Mouse (Mus musculus) hindbrain, embryonic 15.5 days (tissue): Measurements from ENCODE around the gene Oprm1. TPM values are rescaled to one million over a fixed set of nuclear protein-coding genes. Genes with fewer than 3 reads are reported as not detected.
A peak's percentile ranks its signal among the peaks of the same experiment; 100 is the strongest.

ENCODE experiments used
- ATAC-seq: fragments of 200-750 bp; cut with Nextera tagmentation; 2 replicates; pipeline ENCODE4 v1.8.0; 2017; ENCODE audit warnings: low read depth, moderate number of reproducible peaks, moderate TSS enrichment; ENCODE audit not compliant: low FRiP score
- H3K27ac ChIP-seq: fragments of 300-500 bp; sonication (generic); replicated peaks from 2 replicates; pipeline ENCODE4 v1.5.1; 2015; ENCODE audit warnings: mild to moderate bottlenecking, inconsistent platforms
- H3K27me3 ChIP-seq: fragments of 300-500 bp; sonication (generic); 2 replicates; pipeline ENCODE4 v1.6.1; 2015; ENCODE audit warnings: control low read depth, inconsistent platforms
- H3K36me3 ChIP-seq: fragments of 300-500 bp; sonication (generic); 2 replicates; pipeline ENCODE4 v1.6.1; 2015; ENCODE audit warnings: control low read depth, inconsistent platforms
- H3K4me1 ChIP-seq: fragments of 300-500 bp; sonication (generic); replicated peaks from 2 replicates; pipeline ENCODE4 v1.6.1; 2015; ENCODE audit warnings: control low read depth, inconsistent platforms
- H3K4me2 ChIP-seq: fragments of 300-500 bp; sonication (generic); 2 replicates; pipeline ENCODE4 v1.6.1; 2015; ENCODE audit warnings: moderate library complexity, mild to moderate bottlenecking, inconsistent platforms
- H3K4me3 ChIP-seq: fragments of 300-500 bp; sonication (generic); 2 replicates; pipeline ENCODE4 v1.5.1; 2015; ENCODE audit warnings: mild to moderate bottlenecking, inconsistent platforms
- H3K9ac ChIP-seq: fragments of 300-500 bp; sonication (generic); 2 replicates; pipeline ENCODE4 v1.6.1; 2015; ENCODE audit warnings: inconsistent platforms
- H3K9me3 ChIP-seq: fragments of 300-500 bp; sonication (generic); 2 replicates; pipeline ENCODE4 v1.6.1; 2016; ENCODE audit warnings: control low read depth, inconsistent platforms
- WGBS: fragments of 180-500 bp; shearing (Covaris S2); methylation state at CpG from one replicate; pipeline ENCODE4 v1.1.7; 2015; 5-methylcytosine and 5-hydroxymethylcytosine counted together
- polyA plus RNA-seq: library from polyadenylated mRNA; unstranded; fragments of >200 nt; fragmentation: Nextera tagmentation; extraction: Ambion mirVana; gene quantifications from 2 replicates; pipeline ENCODE4 v1.2.1, GENCODE M21; 2015

Oprm1 gene
- polyA plus RNA-seq, 1 experiment from 2014 or later = 2.9 TPM

- Histone ChIP-seq H3K4me1 (no peaks in the 10 kb centered on the region), H3K4me2 (no peak overlapping the region), H3K27ac (no peak overlapping the region), H3K9ac (no peak overlapping the region), H3K27me3 (no peaks in the 10 kb centered on the region), H3K36me3 (no peaks in the 10 kb centered on the region), H3K4me3 (no peak overlapping the region), H3K9me3 (no peaks in the 10 kb centered on the region)
- 90% methylated on average over 3 of the region's 3 CpGs for WGBS
- ATAC-seq = no peak; the same call in 1 of the 2 replicates
Observed at GRCm38 (mm10) chr10:6901819-6902393, 143.6 kb downstream of the Oprm1 start.

DNA sequence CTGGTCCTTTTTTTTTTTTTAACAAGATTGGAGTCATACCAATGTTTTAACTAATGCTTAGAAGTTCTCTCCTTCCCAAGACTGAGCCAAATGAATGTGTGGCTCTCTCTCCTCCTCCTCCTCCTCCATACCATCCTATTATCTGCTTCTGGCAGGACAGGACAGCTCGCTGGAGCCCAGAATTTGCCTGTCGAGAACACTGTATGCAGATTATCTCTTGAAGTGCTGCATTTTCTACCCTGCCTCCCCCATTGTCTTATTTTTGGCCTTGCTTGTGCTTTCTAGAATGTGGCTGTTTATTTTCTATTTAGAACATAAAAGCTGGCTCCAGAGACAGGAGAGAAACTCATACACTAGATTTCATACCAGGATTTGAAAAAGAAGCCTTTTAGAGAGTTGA is 151.5 kb downstream of the Oprm1 start:
- H3K36me3 ChIP-seq = no peaks in the 10 kb centered on the region
- no peak overlapping the region for H3K9ac ChIP-seq
- H3K4me1 ChIP-seq = no peaks in the 10 kb centered on the region
- no peak overlapping the region for H3K4me2 ChIP-seq
- ATAC-seq = no peak
- no peaks in the 10 kb centered on the region for H3K27me3 ChIP-seq
- 65% methylated on average over 2 of the region's 2 CpGs for WGBS
- no peaks in the 10 kb centered on the region for H3K9me3 ChIP-seq
- no peak overlapping the region for H3K4me3 ChIP-seq
- H3K27ac ChIP-seq = no peak overlapping the region

DNA sequence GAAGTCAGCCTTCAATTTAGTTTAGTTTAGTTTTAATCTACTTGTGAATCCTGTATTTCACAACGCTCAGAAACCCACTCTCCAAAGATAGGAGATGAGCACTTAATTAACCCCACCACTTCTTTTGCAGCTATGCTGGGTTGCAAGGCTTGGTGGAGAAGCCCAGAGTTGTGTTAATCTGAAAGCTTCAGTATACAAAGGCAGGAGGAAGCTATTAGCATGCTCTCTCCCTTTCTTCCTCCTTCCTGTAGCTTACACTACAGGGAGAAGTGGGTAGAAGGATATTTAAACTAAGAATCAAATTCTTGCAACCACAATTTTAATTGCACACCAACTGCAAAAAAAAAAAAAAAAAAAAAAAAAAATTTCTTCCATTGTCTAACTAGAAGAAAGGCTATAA is 157.7 kb downstream of the Oprm1 start:
- Histone ChIP-seq H3K4me3 (no peak overlapping the region), H3K9me3 (no peaks in the 10 kb centered on the region), H3K4me2 (no peak overlapping the region), H3K27me3 (no peaks in the 10 kb centered on the region), H3K9ac (no peak overlapping the region), H3K36me3 (no peaks in the 10 kb centered on the region), H3K27ac (peak overlapping the region; percentile 36; the same call in 1 of the 2 replicates), H3K4me1 (peaks cover 13% of the 10 kb centered on the region)
- ATAC-seq = no peak
- WGBS = 44% methylated on average over 1 of the region's 1 CpGs

- 8% methylated on average over 6 of the region's 6 CpGs for WGBS
- peaks cover 13% of the 10 kb centered on the region for H3K4me1 ChIP-seq
- no peak overlapping the region for H3K4me3 ChIP-seq
- H3K27me3 ChIP-seq = no peaks in the 10 kb centered on the region
- no peak overlapping the region for H3K9ac ChIP-seq
- H3K4me2 ChIP-seq = peak overlapping the region; percentile 34
- peak overlapping the region; percentile 81 for H3K27ac ChIP-seq
- no peaks in the 10 kb centered on the region for H3K36me3 ChIP-seq
- peak; percentile 87 for ATAC-seq
- no peaks in the 10 kb centered on the region for H3K9me3 ChIP-seq
Observed at GRCm38 (mm10) chr10:6916545-6917257, 158.4 kb downstream of the Oprm1 start.

- no peaks in the 10 kb centered on the region for H3K9me3 ChIP-seq
- H3K27me3 ChIP-seq = no peaks in the 10 kb centered on the region
- no peak overlapping the region for H3K9ac ChIP-seq
- H3K4me2 ChIP-seq = no peak overlapping the region
- no peaks in the 10 kb centered on the region for H3K4me1 ChIP-seq
- 83% methylated on average over 2 of the region's 2 CpGs for WGBS
- no peak for ATAC-seq
- no peak overlapping the region for H3K4me3 ChIP-seq
- no peaks in the 10 kb centered on the region for H3K36me3 ChIP-seq
- H3K27ac ChIP-seq = no peak overlapping the region
Observed at GRCm38 (mm10) chr10:6926724-6927123, 168.4 kb downstream of the Oprm1 start.

DNA sequence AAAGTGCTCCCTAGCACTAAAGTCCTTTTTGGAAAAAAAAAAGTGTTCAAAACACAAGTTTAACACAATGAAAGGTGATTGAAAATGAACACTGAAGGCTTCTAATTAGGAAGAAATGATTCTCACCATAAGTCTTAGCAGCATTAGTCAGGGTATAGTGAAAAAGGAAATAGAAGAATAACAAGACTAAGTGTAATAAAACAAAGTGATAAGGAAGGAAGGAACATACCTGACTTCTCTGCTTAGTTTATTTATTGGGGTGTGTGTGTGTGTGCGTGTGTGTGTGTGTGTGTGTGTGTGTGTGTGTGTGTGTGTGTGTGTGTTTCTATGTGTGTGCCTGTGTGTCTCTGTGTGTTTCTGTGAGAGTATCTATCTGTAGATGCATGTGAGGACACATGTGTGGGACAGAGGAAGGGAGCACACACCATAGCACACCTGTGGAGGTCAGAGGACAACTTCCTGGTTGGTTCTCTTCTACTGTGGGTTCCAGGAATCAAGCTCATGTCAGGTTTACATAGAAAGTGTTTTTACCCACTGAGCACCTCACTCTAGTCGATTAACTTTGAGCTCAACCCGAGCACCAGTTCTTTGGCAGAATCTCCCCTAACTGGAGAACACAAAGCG is 169.4 kb downstream of the Oprm1 start:
- no peak for ATAC-seq
- 84% methylated on average over 4 of the region's 4 CpGs for WGBS
- Histone ChIP-seq H3K4me2 (no peak overlapping the region), H3K9me3 (no peaks in the 10 kb centered on the region), H3K9ac (no peak overlapping the region), H3K36me3 (no peaks in the 10 kb centered on the region), H3K27ac (no peak overlapping the region), H3K4me1 (no peaks in the 10 kb centered on the region), H3K27me3 (no peaks in the 10 kb centered on the region), H3K4me3 (no peak overlapping the region)

GRCm38 (mm10) chr10:6928905-6929304 is 170.6 kb downstream of the Oprm1 start:
- Histone ChIP-seq H3K27me3 (no peaks in the 10 kb centered on the region), H3K4me1 (no peaks in the 10 kb centered on the region), H3K4me2 (no peak overlapping the region), H3K4me3 (no peak overlapping the region), H3K36me3 (no peaks in the 10 kb centered on the region), H3K9ac (no peak overlapping the region), H3K9me3 (no peaks in the 10 kb centered on the region), H3K27ac (no peak overlapping the region)
- 58% methylated on average over 1 of the region's 1 CpGs for WGBS
- ATAC-seq = no peak

DNA sequence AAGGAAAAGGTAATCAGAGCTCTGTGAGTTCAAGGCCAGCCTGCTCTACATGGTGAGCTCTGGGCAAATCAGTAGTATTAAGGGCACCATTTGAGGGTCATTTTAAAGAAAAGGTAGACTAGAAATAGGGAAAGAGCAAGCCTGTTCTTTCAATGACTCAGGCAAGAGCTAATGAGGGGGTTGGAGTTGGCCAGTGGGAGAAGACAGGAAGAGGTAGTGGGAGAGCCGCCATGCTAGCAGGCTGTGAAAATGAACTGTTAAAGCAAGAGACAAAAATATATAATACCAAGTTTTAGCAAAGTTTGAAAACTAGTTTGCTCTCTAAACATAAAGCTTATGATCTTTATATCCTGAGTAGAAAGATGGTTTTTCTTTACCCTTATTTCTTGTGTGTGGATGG is 172.1 kb downstream of the Oprm1 start:
- no peak for ATAC-seq
- H3K9me3 ChIP-seq = no peaks in the 10 kb centered on the region
- H3K36me3 ChIP-seq = no peaks in the 10 kb centered on the region
- no peaks in the 10 kb centered on the region for H3K27me3 ChIP-seq
- H3K4me3 ChIP-seq = no peak overlapping the region
- H3K27ac ChIP-seq = no peak overlapping the region
- H3K4me2 ChIP-seq = no peak overlapping the region
- WGBS = 89% methylated on average over 1 of the region's 1 CpGs
- no peaks in the 10 kb centered on the region for H3K4me1 ChIP-seq
- no peak overlapping the region for H3K9ac ChIP-seq

GRCm38 (mm10) chr10:6930889-6931288 is 172.6 kb downstream of the Oprm1 start:
- no peaks in the 10 kb centered on the region for H3K9me3 ChIP-seq
- H3K4me2 ChIP-seq = no peak overlapping the region
- no peak overlapping the region for H3K27ac ChIP-seq
- no peak for ATAC-seq
- no peaks in the 10 kb centered on the region for H3K36me3 ChIP-seq
- 66% methylated on average over 2 of the region's 2 CpGs for WGBS
- no peak overlapping the region for H3K4me3 ChIP-seq
- no peak overlapping the region for H3K9ac ChIP-seq
- no peaks in the 10 kb centered on the region for H3K4me1 ChIP-seq
- H3K27me3 ChIP-seq = no peaks in the 10 kb centered on the region

DNA sequence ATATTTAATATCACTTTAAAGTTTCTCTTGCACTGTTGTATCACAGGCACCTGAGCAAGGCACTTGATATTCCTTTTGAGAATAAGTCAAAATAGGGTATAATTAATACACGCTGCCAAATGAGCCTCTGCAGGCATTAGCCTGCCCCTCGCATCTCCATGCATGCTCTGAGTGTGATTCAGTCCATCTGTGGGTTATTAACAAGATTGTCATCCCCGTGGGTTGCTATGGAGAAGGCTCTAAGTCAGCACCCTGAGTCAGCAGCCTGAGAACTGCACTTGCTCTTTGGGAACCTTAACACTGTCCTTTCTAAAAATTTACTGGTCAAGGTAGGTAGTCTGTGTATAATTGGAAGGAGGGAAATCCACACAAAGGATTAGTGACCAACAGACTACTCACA is 176.5 kb downstream of the Oprm1 start:
- Histone ChIP-seq H3K4me3 (no peak overlapping the region), H3K4me1 (no peaks in the 10 kb centered on the region), H3K27me3 (no peaks in the 10 kb centered on the region), H3K4me2 (no peak overlapping the region), H3K9ac (no peak overlapping the region), H3K9me3 (no peaks in the 10 kb centered on the region), H3K27ac (no peak overlapping the region), H3K36me3 (no peaks in the 10 kb centered on the region)
- ATAC-seq = no peak; the same call in 1 of the 2 replicates
- 64% methylated on average over 3 of the region's 3 CpGs for WGBS

- H3K27me3 ChIP-seq = no peaks in the 10 kb centered on the region
Observed at GRCm38 (mm10) chr10:6936671-6937425, 178.5 kb downstream of the Oprm1 start.

GRCm38 (mm10) chr10:6953115-6953514 is 194.8 kb downstream of the Oprm1 start:
- Histone ChIP-seq H3K27ac (no peak overlapping the region), H3K4me2 (no peak overlapping the region), H3K27me3 (no peaks in the 10 kb centered on the region), H3K4me3 (no peak overlapping the region), H3K36me3 (no peaks in the 10 kb centered on the region), H3K9me3 (no peaks in the 10 kb centered on the region), H3K9ac (no peak overlapping the region), H3K4me1 (no peaks in the 10 kb centered on the region)
- 85% methylated on average over 1 of the region's 1 CpGs for WGBS
- ATAC-seq = no peak

More at GRCm38 (mm10) chr10:6936671-6937425, 178.5 kb downstream of the Oprm1 start:
- Histone ChIP-seq H3K27ac (no peak overlapping the region), H3K9me3 (no peaks in the 10 kb centered on the region), H3K4me2 (no peak overlapping the region), H3K9ac (no peak overlapping the region), H3K4me1 (no peaks in the 10 kb centered on the region), H3K36me3 (no peaks in the 10 kb centered on the region), H3K4me3 (no peak overlapping the region)
- WGBS = 88% methylated on average over 4 of the region's 4 CpGs
- ATAC-seq = no peak
